Mouse (Mus musculus) megakaryocyte, embryonic 14.5 days (primary cell): ENCODE data around the gene Fkbp10.

ENCODE experiments used
- FLI1 ChIP-seq: IDR thresholded peaks from 2 replicates; pipeline ENCODE4 v1.6.1; 2012; ENCODE audit warnings: low read length, inconsistent platforms, mixed read lengths
- GATA1 ChIP-seq: IDR thresholded peaks from 3 replicates; pipeline ENCODE4 v1.6.1; 2012; ENCODE audit warnings: mixed read lengths, low read length, inconsistent platforms, borderline replicate concordance

DNA sequence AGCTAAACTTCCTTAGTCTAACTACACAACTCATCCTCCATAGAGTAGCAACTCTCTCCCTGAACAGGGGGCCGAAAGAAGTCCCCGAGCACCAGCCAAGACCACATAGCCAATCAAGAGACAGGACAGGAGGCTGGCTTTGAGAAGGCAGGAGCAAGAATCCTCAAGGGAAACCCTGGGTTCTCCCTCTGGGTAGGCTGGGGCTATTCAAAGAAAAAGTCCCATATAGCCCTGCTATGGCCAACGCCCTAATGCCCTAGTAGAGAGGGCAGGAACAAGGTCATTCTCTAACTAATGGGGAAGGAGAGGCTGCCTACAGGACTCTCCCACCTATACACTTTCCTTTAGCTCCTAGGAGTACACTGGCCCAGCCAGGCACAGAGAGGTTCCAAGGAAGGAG is 30.5 kb upstream of the Fkbp10 start:
- no peak for TF ChIP-seq GATA1
- TF ChIP-seq FLI1 = no peak
